Mouse (Mus musculus) embryonic facial prominence, embryonic 12.5 days (tissue): ENCODE measurements around the gene Heatr4. TPM values are rescaled to one million over a fixed set of nuclear protein-coding genes. Genes with fewer than 3 reads are reported as not detected.
A peak's percentile ranks its signal among the peaks of the same experiment; 100 is the strongest.
"Not testable (repeated sequence)": the region's sequence is repeated elsewhere in the genome, so short reads cannot be mapped to it uniquely, and the experiment has no call there.

Source experiments
- ATAC-seq: fragments of 200-750 bp; cut with Nextera tagmentation; 2 replicates; pipeline ENCODE4 v1.8.0; 2017; ENCODE audit not compliant: insufficient number of reproducible peaks, insufficient read depth, low FRiP score, low TSS enrichment
- H3K27ac ChIP-seq: fragments of 300-500 bp; sonication (generic); 2 replicates; pipeline ENCODE4 v1.5.1; 2016; ENCODE audit warnings: mild to moderate bottlenecking
- H3K27me3 ChIP-seq: fragments of 300-500 bp; sonication (generic); 2 replicates; pipeline ENCODE4 v1.6.1; 2016; ENCODE audit warnings: mild to moderate bottlenecking, moderate library complexity
- H3K36me3 ChIP-seq: fragments of 300-500 bp; sonication (generic); 2 replicates; pipeline ENCODE4 v1.6.1; 2016; ENCODE audit warnings: mild to moderate bottlenecking
- H3K4me1 ChIP-seq: fragments of 300-500 bp; sonication (generic); 2 replicates; pipeline ENCODE4 v1.6.1; 2016
- H3K4me2 ChIP-seq: fragments of 300-500 bp; sonication (generic); replicated peaks from 2 replicates; pipeline ENCODE4 v1.6.1; 2016; ENCODE audit warnings: mild to moderate bottlenecking, moderate library complexity
- H3K4me3 ChIP-seq: fragments of 300-500 bp; sonication (generic); 2 replicates; pipeline ENCODE4 v1.5.1; 2016; ENCODE audit warnings: mild to moderate bottlenecking
- H3K9ac ChIP-seq: fragments of 300-500 bp; sonication (generic); 2 replicates; pipeline ENCODE4 v1.6.1; 2016; ENCODE audit warnings: mild to moderate bottlenecking, moderate library complexity
- H3K9me3 ChIP-seq: fragments of 300-500 bp; sonication (generic); 2 replicates; pipeline ENCODE4 v1.6.1; 2016; ENCODE audit warnings: mild to moderate bottlenecking, moderate library complexity
- WGBS: fragments of 180-500 bp; shearing (Covaris S2); methylation state at CpG from one replicate; pipeline ENCODE4 v1.1.7; 2016; 5-methylcytosine and 5-hydroxymethylcytosine counted together
- polyA plus RNA-seq: library from polyadenylated mRNA; unstranded; fragments of >200 nt; fragmentation: Nextera tagmentation; extraction: Ambion mirVana; gene quantifications from 2 replicates; pipeline ENCODE4 v1.2.1, GENCODE M21; 2016

The Heatr4 gene
- polyA plus RNA-seq, 1 experiment from 2014 or later = not detected

- Histone ChIP-seq H3K9me3 (no peaks in the 10 kb centered on the region), H3K4me1 (peaks cover 18% of the 10 kb centered on the region), H3K27me3 (no peaks in the 10 kb centered on the region), H3K36me3 (peaks cover 5% of the 10 kb centered on the region), H3K4me3 (peak within 1 kb of the TSS; percentile 83), H3K27ac (peak within 1 kb of the TSS; percentile 73), H3K4me2 (peak within 1 kb of the TSS; percentile 90), H3K9ac (peak within 1 kb of the TSS; percentile 74)
- 1% methylated on average over 36 of the region's 37 CpGs for WGBS
- ATAC-seq = peak; percentile 92
These were observed 34.2 kb downstream of the Heatr4 start, which contains the start of gene Riox1 for GRCm38 (mm10) chr12:83950493-83950839. Gene Riox1 (plus strand): TSS chr12:83950608.

- no peaks in the 10 kb centered on the region for H3K36me3 ChIP-seq
- WGBS = 27% methylated on average over 11 of the region's 11 CpGs
- no peak for ATAC-seq
- H3K9me3 ChIP-seq = no peaks in the 10 kb centered on the region
- peak overlapping the region; percentile 5; the same call in 1 of the 2 replicates for H3K9ac ChIP-seq
- peak overlapping the region; percentile 83 for H3K4me3 ChIP-seq
- H3K27me3 ChIP-seq = no peaks in the 10 kb centered on the region
- H3K4me2 ChIP-seq = peak overlapping the region; percentile 90
- peak overlapping the region; percentile 43; the same call in 1 of the 2 replicates for H3K27ac ChIP-seq
- peaks cover 18% of the 10 kb centered on the region for H3K4me1 ChIP-seq
These were observed 34.7 kb downstream of the Heatr4 start for GRCm38 (mm10) chr12:83949776-83950492.

- H3K9me3 ChIP-seq = no peaks in the 10 kb centered on the region
- no peak overlapping the region for H3K9ac ChIP-seq
- no peak for ATAC-seq
- H3K4me2 ChIP-seq = no peak overlapping the region
- H3K27ac ChIP-seq = no peak overlapping the region
- no peaks in the 10 kb centered on the region for H3K36me3 ChIP-seq
- peaks cover 18% of the 10 kb centered on the region for H3K4me1 ChIP-seq
- H3K27me3 ChIP-seq = no peaks in the 10 kb centered on the region
- no peak overlapping the region for H3K4me3 ChIP-seq
- WGBS = 85% methylated on average over 4 of the region's 4 CpGs
These were observed 35.6 kb downstream of the Heatr4 start for GRCm38 (mm10) chr12:83949043-83949442.

DNA sequence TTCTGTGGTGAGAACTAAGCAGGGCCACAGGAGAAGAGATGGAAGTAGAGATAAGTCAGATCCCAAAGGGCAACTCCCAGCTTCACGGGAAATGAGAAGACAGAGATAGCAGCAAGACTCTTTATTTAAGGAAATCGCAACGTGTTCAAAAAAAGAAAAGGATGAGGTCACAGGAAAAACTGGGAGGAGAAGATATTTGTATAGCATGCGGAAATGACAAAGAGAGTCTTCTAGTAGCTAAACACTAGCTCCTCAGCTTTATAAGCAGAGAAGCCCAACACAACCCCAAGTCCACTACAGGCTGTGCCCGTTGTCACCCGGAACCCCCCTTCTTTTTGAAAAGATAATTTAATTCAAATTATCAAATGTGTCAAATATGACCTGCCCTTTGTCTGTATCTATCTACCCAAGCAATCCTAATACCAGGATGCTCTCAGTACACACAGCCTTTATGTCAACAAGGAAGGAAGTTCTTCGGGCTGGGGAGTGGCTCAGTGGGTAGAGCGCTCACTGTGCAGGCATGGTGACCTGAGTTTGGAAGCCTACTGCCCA is 37.3 kb downstream of the Heatr4 start:
- no peak for ATAC-seq
- H3K4me2 ChIP-seq = no peak overlapping the region
- H3K27me3 ChIP-seq = no peaks in the 10 kb centered on the region
- no peak overlapping the region for H3K27ac ChIP-seq
- no peaks in the 10 kb centered on the region for H3K36me3 ChIP-seq
- H3K9me3 ChIP-seq = no peaks in the 10 kb centered on the region
- H3K4me3 ChIP-seq = no peak overlapping the region
- peaks cover 10% of the 10 kb centered on the region for H3K4me1 ChIP-seq
- H3K9ac ChIP-seq = no peak overlapping the region
- 91% methylated on average over 8 of the region's 8 CpGs for WGBS

DNA sequence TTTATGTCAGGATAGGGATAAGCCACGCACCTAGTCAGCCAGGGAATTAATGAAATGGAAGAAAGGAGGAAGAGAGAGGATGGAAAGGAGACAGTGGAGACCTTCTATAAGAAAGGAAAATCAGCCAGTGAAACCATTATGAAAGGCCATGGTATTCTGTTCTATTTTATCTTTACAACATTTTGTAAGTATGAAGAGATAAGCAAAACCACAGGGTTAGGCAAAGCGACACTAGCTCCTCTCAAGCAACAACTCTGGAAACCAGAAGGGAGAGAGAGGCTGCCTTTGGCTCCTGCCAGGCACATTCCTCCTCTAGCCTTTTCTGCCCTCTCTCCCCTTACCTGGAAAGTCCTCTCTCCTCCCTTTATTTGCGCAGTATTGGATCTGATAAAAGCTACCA is 42.7 kb downstream of the Heatr4 start:
- WGBS = 80% methylated on average over 3 of the region's 3 CpGs
- Histone ChIP-seq H3K9me3 (no peaks in the 10 kb centered on the region), H3K27ac (no peak overlapping the region), H3K4me2 (no peak overlapping the region), H3K4me1 (no peaks in the 10 kb centered on the region), H3K36me3 (no peaks in the 10 kb centered on the region), H3K4me3 (no peak overlapping the region), H3K27me3 (no peaks in the 10 kb centered on the region), H3K9ac (no peak overlapping the region)
- ATAC-seq = no peak

DNA sequence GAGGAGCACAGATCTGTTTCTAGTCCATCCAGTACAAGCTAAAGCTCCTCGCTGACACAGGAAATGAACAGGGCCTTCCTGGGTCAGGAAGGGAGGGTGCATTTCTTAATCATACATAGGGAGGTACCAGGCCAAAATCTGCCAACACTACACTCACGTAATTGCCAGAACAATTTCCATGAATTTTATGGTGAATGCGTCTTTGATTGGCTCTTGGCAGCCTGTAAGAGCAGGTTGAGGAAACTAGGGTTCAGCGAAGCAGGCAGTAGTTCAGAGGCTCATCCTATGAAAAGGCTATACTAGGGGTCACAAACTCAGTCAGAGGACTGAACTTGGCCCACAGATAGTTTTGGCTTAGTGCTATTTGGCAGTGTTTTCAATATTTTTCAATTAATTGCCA is 44.6 kb downstream of the Heatr4 start:
- Histone ChIP-seq H3K27me3 (no peaks in the 10 kb centered on the region), H3K9me3 (no peaks in the 10 kb centered on the region), H3K36me3 (no peaks in the 10 kb centered on the region), H3K27ac (no peak overlapping the region), H3K4me2 (no peak overlapping the region), H3K4me1 (no peaks in the 10 kb centered on the region), H3K4me3 (no peak overlapping the region), H3K9ac (no peak overlapping the region)
- WGBS = 50% methylated on average over 4 of the region's 4 CpGs
- no peak for ATAC-seq

DNA sequence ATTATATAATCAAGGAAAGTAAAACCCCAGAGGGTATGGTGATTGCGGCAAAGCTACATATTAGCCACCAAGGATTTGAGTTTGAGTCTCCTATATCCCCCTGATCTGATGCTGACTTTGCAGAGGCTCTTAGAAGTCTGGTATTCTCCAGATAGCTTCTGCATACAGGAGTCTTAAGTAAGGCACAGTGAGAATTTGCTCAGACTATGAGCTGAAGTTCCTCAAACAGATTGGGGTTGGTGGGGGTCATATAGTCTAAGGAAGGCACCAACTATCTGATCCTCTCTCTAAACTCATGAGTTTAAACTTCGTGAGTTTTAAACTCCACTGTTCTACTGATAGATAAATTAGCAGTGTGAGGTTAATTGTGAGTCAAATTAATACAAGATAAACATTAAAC is 45.3 kb downstream of the Heatr4 start:
- H3K4me3 ChIP-seq = no peak overlapping the region
- no peak overlapping the region for H3K4me2 ChIP-seq
- no peaks in the 10 kb centered on the region for H3K27me3 ChIP-seq
- no peak for ATAC-seq
- no peaks in the 10 kb centered on the region for H3K9me3 ChIP-seq
- H3K27ac ChIP-seq = no peak overlapping the region
- H3K9ac ChIP-seq = no peak overlapping the region
- no peaks in the 10 kb centered on the region for H3K4me1 ChIP-seq
- 70% methylated on average over 2 of the region's 2 CpGs for WGBS
- no peaks in the 10 kb centered on the region for H3K36me3 ChIP-seq

GRCm38 (mm10) chr12:83938592-83938991 is 46.1 kb downstream of the Heatr4 start:
- not testable (repeated sequence) for H3K36me3 ChIP-seq, ATAC-seq, H3K27ac ChIP-seq, H3K4me2 ChIP-seq, H3K9me3 ChIP-seq, H3K4me1 ChIP-seq, H3K9ac ChIP-seq, H3K4me3 ChIP-seq, H3K27me3 ChIP-seq
- WGBS = 35% methylated on average over 1 of the region's 1 CpGs

- Histone ChIP-seq H3K4me3 (no peak overlapping the region), H3K9ac (no peak overlapping the region), H3K4me2 (no peak overlapping the region), H3K9me3 (no peaks in the 10 kb centered on the region), H3K36me3 (no peaks in the 10 kb centered on the region), H3K27ac (no peak overlapping the region), H3K27me3 (no peaks in the 10 kb centered on the region), H3K4me1 (no peaks in the 10 kb centered on the region)
- no peak for ATAC-seq
- WGBS = 70% methylated on average over 10 of the region's 10 CpGs
These were observed 47.1 kb downstream of the Heatr4 start for GRCm38 (mm10) chr12:83937600-83937999.

DNA sequence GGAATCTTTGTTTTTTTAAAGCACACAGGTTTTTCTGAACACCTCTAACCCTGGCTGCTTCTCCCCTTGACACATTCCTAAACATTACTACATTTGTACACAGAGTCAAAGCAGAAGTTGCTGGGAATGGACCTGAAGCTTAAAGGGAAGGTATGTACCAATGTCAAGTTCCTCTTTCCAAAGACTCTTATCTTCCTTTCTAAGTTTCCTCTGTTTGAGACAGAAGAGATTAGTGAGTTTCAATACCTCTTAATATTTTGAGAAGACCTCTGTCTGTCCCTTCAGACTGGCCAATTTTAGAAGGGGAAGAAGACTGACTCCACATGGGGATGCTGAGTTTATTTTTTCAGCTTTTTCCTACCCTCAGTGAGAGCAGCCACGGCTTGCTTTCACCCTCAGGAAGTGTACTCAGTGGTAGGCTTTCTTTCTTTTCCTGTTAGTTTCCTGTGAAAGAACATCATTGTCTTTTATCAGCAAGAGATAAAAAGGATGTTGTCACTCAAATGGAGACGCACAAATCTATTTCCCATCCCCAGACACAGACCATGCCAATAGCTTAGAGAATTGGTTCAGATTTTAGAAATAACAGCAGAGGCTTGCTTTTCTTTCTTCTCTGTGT is 55.4 kb downstream of the Heatr4 start:
- WGBS = 17% methylated on average over 2 of the region's 2 CpGs
- H3K9ac ChIP-seq = no peak overlapping the region
- no peaks in the 10 kb centered on the region for H3K27me3 ChIP-seq
- H3K36me3 ChIP-seq = no peaks in the 10 kb centered on the region
- no peak overlapping the region for H3K4me3 ChIP-seq
- no peak for ATAC-seq
- H3K4me1 ChIP-seq = peaks cover 2% of the 10 kb centered on the region; the same call in 1 of the 2 replicates
- no peak overlapping the region for H3K4me2 ChIP-seq
- no peaks in the 10 kb centered on the region for H3K9me3 ChIP-seq
- H3K27ac ChIP-seq = no peak overlapping the region

DNA sequence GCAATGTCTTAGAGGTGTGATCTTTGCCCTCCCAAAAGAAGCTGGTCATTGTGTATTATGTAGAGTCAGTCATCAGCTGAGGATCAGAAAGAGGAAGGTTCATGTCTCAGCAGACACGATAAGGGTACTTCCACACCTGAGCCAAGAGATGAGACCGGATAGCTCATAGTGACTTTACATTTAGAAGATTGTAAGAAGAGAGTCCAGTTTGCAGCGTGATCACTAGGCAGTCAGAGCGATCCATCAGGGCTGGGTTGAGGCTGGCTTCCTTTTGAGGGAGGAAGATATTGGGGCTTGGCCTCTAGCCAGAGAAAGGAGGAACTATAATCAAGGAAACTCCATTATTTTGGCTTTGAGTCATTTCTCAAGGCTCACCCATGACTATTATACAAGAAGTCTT is 56.9 kb downstream of the Heatr4 start:
- no peak for ATAC-seq

GRCm38 (mm10) chr12:83926061-83926460 is 58.6 kb downstream of the Heatr4 start:
- Histone ChIP-seq H3K4me2 (no peak overlapping the region), H3K4me1 (peaks cover 9% of the 10 kb centered on the region; the same call in 1 of the 2 replicates), H3K36me3 (no peaks in the 10 kb centered on the region), H3K27me3 (no peaks in the 10 kb centered on the region), H3K4me3 (no peak overlapping the region), H3K9me3 (no peaks in the 10 kb centered on the region), H3K9ac (no peak overlapping the region), H3K27ac (no peak overlapping the region)
- WGBS = 81% methylated on average over 2 of the region's 2 CpGs
- no peak for ATAC-seq

More for the DNA sequence above, 56.9 kb downstream of the Heatr4 start:
- H3K4me3 ChIP-seq = no peak overlapping the region
- no peak overlapping the region for H3K4me2 ChIP-seq
- H3K9ac ChIP-seq = no peak overlapping the region
- no peaks in the 10 kb centered on the region for H3K27me3 ChIP-seq
- WGBS = 85% methylated on average over 4 of the region's 4 CpGs
- peaks cover 8% of the 10 kb centered on the region; the same call in 1 of the 2 replicates for H3K4me1 ChIP-seq
- no peak overlapping the region for H3K27ac ChIP-seq
- no peaks in the 10 kb centered on the region for H3K9me3 ChIP-seq
- no peaks in the 10 kb centered on the region for H3K36me3 ChIP-seq
